Mouse (Mus musculus) heart, postnatal 0 days (tissue): Measurements from ENCODE around the gene Mycbpap.

Experiments
- CTCF ChIP-seq: IDR thresholded peaks from 2 replicates; pipeline ENCODE4 v1.5.1; 2016; ENCODE audit warnings: antibody characterized with exemption, control low read depth, low read depth
- EP300 ChIP-seq: IDR thresholded peaks from 2 replicates; pipeline ENCODE4 v1.6.1; 2016; ENCODE audit warnings: antibody characterized with exemption, low read depth

- TF ChIP-seq EP300 (no peak), CTCF (no peak)
These were observed 59.7 kb downstream of the Mycbpap start for GRCm38 (mm10) chr11:94461856-94462255.
